Mouse (Mus musculus) hindbrain, embryonic 11.5 days (tissue): ENCODE data around the gene Lsm7. TPM values are rescaled to one million over a fixed set of nuclear protein-coding genes. Genes with fewer than 3 reads are reported as not detected.
A peak's percentile ranks its signal among the peaks of the same experiment; 100 is the strongest.

ENCODE experiments used
- ATAC-seq: fragments of 200-750 bp; cut with Nextera tagmentation; 2 replicates; pipeline ENCODE4 v1.8.0; 2017; ENCODE audit warnings: mild to moderate bottlenecking, moderate TSS enrichment, moderate library complexity; ENCODE audit not compliant: low FRiP score
- DNase-seq: peaks from one replicate; pipeline ENCODE4 v3.0.0-alpha.2; 2015; ENCODE audit warnings: low spot score
- H3K27ac ChIP-seq: fragments of 300-500 bp; sonication (generic); 2 replicates; pipeline ENCODE4 v1.5.1; 2014; ENCODE audit warnings: mild to moderate bottlenecking, low read depth, low read length
- H3K27me3 ChIP-seq: fragments of 300-500 bp; sonication (generic); 2 replicates; pipeline ENCODE4 v1.6.1; 2014; ENCODE audit warnings: mild to moderate bottlenecking, low read length, moderate library complexity, mixed read lengths; ENCODE audit not compliant: control insufficient read depth, insufficient read depth
- H3K36me3 ChIP-seq: fragments of 300-500 bp; sonication (generic); 2 replicates; pipeline ENCODE4 v1.6.1; 2014; ENCODE audit warnings: mild to moderate bottlenecking, low read length, moderate library complexity, mixed read lengths; ENCODE audit not compliant: control insufficient read depth, insufficient read depth
- H3K4me1 ChIP-seq: fragments of 300-500 bp; sonication (generic); replicated peaks from 2 replicates; pipeline ENCODE4 v1.6.1; 2014; ENCODE audit warnings: low read length, mixed read lengths; ENCODE audit not compliant: control insufficient read depth, insufficient read depth
- H3K4me2 ChIP-seq: fragments of 300-500 bp; sonication (generic); replicated peaks from 2 replicates; pipeline ENCODE4 v1.6.1; 2014; ENCODE audit warnings: mild to moderate bottlenecking, low read depth, low read length
- H3K4me3 ChIP-seq: fragments of 300-500 bp; sonication (generic); 2 replicates; pipeline ENCODE4 v1.5.1; 2014; ENCODE audit warnings: low read depth, low read length
- H3K9ac ChIP-seq: fragments of 300-500 bp; sonication (generic); 2 replicates; pipeline ENCODE4 v1.6.1; 2014; ENCODE audit warnings: low read depth, low read length
- H3K9me3 ChIP-seq: fragments of 300-500 bp; sonication (generic); 2 replicates; pipeline ENCODE4 v1.6.1; 2016; ENCODE audit warnings: low read length; ENCODE audit not compliant: control insufficient read depth
- WGBS: fragments of 180-500 bp; shearing (Covaris S2); extraction: QIAGEN DNeasy Blood & Tissue Kit; methylation state at CpG from one replicate; pipeline ENCODE4 v1.1.7; 2014; 5-methylcytosine and 5-hydroxymethylcytosine counted together
- polyA plus RNA-seq: library from polyadenylated mRNA; unstranded; fragments of >200 nt; fragmentation: Nextera tagmentation; extraction: Ambion mirVana; gene quantifications from 2 replicates; pipeline ENCODE4 v1.2.1, GENCODE M21; 2014

Gene Lsm7
- polyA plus RNA-seq, 1 experiment from 2014 or later, result 260 TPM

DNA sequence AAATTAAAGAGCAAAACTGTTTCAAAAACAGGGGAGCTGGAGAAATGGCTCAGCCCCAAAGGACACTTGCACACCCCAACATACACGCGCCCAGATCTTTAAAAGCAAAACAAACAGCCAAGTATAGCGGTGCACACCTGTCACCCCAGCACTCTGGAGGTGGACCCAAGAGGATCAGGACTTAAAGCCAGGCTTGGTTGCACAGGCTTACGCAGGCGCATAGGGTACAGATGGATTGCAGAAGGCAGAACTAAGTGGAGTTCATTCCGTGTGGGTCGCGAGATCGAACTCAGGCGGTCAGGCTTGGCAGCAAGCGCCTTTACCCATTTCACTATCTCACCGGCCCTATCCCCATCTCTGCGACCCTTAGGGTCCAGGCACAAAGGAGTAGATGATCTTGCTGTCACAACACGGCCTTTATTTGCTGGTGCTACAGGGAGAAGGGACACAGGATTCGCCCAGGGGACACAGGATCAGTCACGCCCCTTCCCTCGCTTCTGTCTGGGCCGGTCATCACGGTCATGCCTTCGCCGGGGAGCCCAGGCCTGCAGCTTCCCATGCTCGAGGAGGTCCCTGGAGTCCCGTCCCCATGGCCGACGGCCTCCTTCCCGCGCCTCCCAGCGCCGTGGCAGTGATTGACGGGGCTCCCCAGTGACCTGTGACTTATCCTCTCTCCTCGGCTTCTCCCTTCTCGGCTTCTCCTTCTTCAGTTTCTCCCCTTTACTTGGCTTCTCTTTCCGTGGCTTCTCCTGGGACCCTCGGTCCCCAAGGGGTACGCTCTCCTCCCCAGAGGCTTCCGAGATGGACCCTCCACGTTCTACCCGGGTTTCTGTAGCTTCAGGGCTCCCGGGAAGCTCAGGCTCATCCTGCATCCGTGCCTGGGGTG, 46.7 kb downstream of the Lsm7 start:
- Histone ChIP-seq H3K4me2 (peak overlapping the region; percentile 29), H3K9me3 (no peaks in the 10 kb centered on the region), H3K36me3 (peaks cover 8% of the 10 kb centered on the region), H3K4me1 (peaks cover 23% of the 10 kb centered on the region), H3K27me3 (peaks cover 24% of the 10 kb centered on the region), H3K9ac (peak overlapping the region; percentile 5; the same call in 1 of the 2 replicates), H3K4me3 (peak overlapping the region; percentile 6; the same call in 1 of the 2 replicates), H3K27ac (no peak overlapping the region)
- WGBS, result 17% methylated on average over 40 of the region's 40 CpGs
- peak; percentile 47 for DNase-seq
- no peak for ATAC-seq

- H3K9ac ChIP-seq, result peak overlapping the region; percentile 64
- H3K4me2 ChIP-seq, result peak overlapping the region; percentile 98
- H3K4me1 ChIP-seq, result peaks cover 23% of the 10 kb centered on the region
- 2% methylated on average over 52 of the region's 58 CpGs for WGBS
- ATAC-seq (peak; percentile 77), DNase-seq (peak; percentile 81)
- peaks cover 14% of the 10 kb centered on the region for H3K36me3 ChIP-seq
- H3K27me3 ChIP-seq, result peaks cover 24% of the 10 kb centered on the region
- peak overlapping the region; percentile 60 for H3K27ac ChIP-seq
- no peaks in the 10 kb centered on the region for H3K9me3 ChIP-seq
- H3K4me3 ChIP-seq, result peak overlapping the region; percentile 41
Measured at GRCm38 (mm10) chr10:80807057-80807627, 47.9 kb downstream of the Lsm7 start.

DNA sequence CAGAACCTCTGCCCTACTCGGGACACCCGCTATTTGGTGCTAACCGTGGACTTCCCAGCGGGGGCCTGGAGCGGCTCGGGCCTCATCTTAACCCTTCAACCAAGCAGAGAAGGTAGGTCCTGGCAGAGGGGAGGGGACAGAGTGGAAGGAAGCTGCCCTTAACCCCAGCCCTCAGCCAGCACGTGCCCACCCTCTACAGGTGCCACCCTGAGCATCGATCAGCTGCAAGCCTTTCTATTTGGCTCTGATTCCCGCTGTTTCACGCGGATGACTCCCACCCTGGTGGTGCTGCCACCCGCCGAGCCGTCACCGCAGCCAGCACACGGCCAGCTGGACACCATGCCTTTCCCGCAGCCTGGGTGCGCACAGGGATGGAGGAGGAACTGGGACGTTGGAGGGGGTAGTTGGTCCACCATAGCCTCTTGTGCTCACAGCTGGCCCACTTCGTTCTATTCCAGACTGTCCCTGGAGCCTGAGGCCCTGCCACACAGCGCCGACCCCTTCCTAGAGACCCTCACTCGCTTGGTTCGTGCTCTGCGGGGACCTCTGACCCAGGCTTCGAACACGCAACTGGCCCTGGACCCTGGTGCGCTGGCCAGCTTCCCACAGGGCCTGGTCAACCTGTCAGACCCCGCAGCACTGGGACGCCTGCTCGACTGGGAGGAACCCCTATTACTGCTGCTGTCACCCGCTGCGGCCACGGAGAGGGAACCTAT, 48.5 kb downstream of the Lsm7 start:
- DNase-seq, result no peak
- H3K4me3 ChIP-seq, result peak overlapping the region; percentile 41
- H3K4me2 ChIP-seq, result peak overlapping the region; percentile 98
- 40% methylated on average over 34 of the region's 34 CpGs for WGBS
- peak overlapping the region; percentile 60; the same call in 1 of the 2 replicates for H3K27ac ChIP-seq
- no peaks in the 10 kb centered on the region for H3K9me3 ChIP-seq
- ATAC-seq, result no peak
- peak overlapping the region; percentile 64 for H3K9ac ChIP-seq
- H3K27me3 ChIP-seq, result peaks cover 24% of the 10 kb centered on the region
- H3K36me3 ChIP-seq, result peaks cover 14% of the 10 kb centered on the region
- peaks cover 23% of the 10 kb centered on the region for H3K4me1 ChIP-seq

DNA sequence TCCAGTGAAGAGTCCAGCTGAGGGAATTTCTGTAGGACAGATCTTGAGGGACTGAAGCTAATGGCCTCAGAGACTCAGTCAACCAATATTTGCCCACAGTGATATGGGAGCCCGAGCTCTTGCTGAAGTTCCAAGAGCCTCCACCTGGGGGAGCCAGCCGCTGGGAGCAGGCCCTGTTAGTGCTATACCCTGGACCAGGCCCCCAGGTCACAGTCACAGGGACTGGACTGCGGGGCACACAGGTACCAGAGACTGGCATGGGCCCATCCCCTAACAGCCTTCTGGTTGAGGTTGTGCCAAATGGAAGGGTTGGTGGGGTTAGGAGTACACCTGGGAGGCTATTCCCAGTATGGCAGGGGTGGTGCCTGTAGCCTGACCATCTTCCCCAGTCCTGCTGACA, 49.1 kb downstream of the Lsm7 start:
- Histone ChIP-seq H3K9ac (no peak overlapping the region), H3K4me2 (no peak overlapping the region), H3K9me3 (no peaks in the 10 kb centered on the region), H3K4me3 (no peak overlapping the region), H3K27me3 (peaks cover 24% of the 10 kb centered on the region), H3K27ac (no peak overlapping the region), H3K4me1 (peaks cover 23% of the 10 kb centered on the region), H3K36me3 (peaks cover 14% of the 10 kb centered on the region)
- peak; percentile 86 for DNase-seq
- ATAC-seq, result peak; percentile 28; the same call in 1 of the 2 replicates
- 25% methylated on average over 3 of the region's 3 CpGs for WGBS

GRCm38 (mm10) chr10:80805322-80805721, 49.7 kb downstream of the Lsm7 start:
- Histone ChIP-seq H3K27me3 (peaks cover 22% of the 10 kb centered on the region), H3K4me2 (no peak overlapping the region), H3K36me3 (peaks cover 14% of the 10 kb centered on the region), H3K4me1 (peaks cover 21% of the 10 kb centered on the region), H3K27ac (no peak overlapping the region), H3K9me3 (no peaks in the 10 kb centered on the region), H3K9ac (no peak overlapping the region), H3K4me3 (no peak overlapping the region)
- WGBS, result 85% methylated on average over 5 of the region's 5 CpGs
- no peak for DNase-seq
- ATAC-seq, result no peak

DNA sequence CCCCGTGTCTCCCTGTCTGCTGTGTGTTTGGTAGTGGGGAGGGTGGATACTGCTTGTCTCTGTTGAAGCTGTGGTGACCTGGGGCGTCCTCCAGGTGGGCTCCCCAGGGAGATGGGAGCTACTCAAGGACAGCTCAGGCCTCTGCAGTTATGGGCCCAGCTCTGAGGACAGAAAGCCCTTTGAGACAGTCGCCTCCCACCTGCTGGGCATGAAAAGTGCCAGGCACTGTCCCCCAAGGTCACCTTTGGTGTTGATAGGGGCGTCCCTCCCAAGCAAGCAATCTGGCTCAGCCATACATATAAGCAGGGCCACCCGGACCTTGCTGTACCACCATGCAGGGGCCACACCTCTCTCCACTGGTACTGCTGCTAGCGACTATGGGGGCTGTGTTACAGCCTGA, 50.1 kb downstream of the Lsm7 start, which contains the start of gene Amh:
Amh (plus strand) TSS at position 328 of the 400 bp plus-strand sequence.
- no peak for ATAC-seq
- Histone ChIP-seq H3K4me3 (no peak within 1 kb of the TSS), H3K27me3 (peaks cover 18% of the 10 kb centered on the region), H3K9me3 (no peaks in the 10 kb centered on the region), H3K27ac (no peak within 1 kb of the TSS), H3K36me3 (peaks cover 14% of the 10 kb centered on the region), H3K4me2 (no peak within 1 kb of the TSS), H3K4me1 (peaks cover 22% of the 10 kb centered on the region), H3K9ac (no peak within 1 kb of the TSS)
- 63% methylated on average over 6 of the region's 6 CpGs for WGBS
- no peak for DNase-seq

DNA sequence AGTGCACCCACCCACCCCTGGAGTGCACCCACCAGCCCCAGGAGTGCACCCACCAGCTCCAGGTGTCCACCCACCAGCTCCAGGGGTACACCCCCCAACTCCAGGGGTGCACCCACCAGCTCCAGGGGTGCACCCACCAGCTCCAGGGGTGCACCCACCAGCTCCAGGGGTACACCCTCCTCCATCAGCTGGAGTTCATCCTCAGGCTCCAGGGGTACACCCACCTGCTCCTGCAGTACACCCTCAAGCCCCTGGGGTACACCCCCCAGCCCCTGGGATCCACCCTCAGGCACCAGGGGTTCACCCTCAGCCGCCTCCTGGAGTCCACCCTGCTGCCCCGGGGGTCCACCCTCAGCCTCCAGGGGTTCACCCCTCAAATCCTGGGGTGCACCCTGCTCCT, 50.7 kb downstream of the Lsm7 start:
- peaks cover 15% of the 10 kb centered on the region for H3K27me3 ChIP-seq
- H3K9me3 ChIP-seq, result no peaks in the 10 kb centered on the region
- peaks cover 14% of the 10 kb centered on the region for H3K36me3 ChIP-seq
- no peak overlapping the region for H3K9ac ChIP-seq
- no peak overlapping the region for H3K4me2 ChIP-seq
- no peak overlapping the region for H3K4me3 ChIP-seq
- H3K27ac ChIP-seq, result no peak overlapping the region
- peaks cover 25% of the 10 kb centered on the region for H3K4me1 ChIP-seq
- WGBS, result 95% methylated on average over 2 of the region's 2 CpGs
- DNase-seq (no peak), ATAC-seq (no peak)

DNA sequence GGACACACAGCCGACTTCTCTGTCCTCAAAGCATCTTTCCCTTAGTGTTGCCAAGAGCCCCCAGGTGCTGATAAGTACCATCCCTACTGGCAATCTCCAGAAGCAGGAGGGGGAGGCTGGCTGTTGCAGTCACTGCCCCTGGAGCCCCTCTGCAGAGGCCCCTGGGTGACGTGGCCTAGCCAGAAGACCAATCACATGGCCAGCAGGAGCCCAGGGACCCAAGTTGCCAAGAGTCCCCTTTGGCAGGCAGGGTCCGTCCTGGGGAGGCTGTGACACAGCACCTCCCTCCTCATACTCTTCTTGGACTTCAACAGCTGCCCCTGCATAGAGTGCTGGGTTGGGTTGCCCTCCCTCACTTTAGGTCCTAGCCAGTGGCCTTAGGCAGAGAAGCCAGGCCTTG, 52.0 kb downstream of the Lsm7 start:
- no peak for ATAC-seq
- no peak overlapping the region for H3K4me3 ChIP-seq

More for the DNA sequence above, 52.0 kb downstream of the Lsm7 start:
- Histone ChIP-seq H3K4me2 (no peak overlapping the region), H3K4me1 (peaks cover 19% of the 10 kb centered on the region), H3K36me3 (peaks cover 14% of the 10 kb centered on the region), H3K9ac (no peak overlapping the region), H3K9me3 (no peaks in the 10 kb centered on the region), H3K27ac (no peak overlapping the region), H3K27me3 (peaks cover 4% of the 10 kb centered on the region; the same call in 1 of the 2 replicates)
- DNase-seq, result no peak
- whole genome bisulfite sequencing, result 92% methylated on average over 3 of the region's 3 CpGs
